Mouse (Mus musculus) MEL (cell line): ENCODE results near the gene Mrps9. TPM values are rescaled to one million over a fixed set of nuclear protein-coding genes. Genes with fewer than 3 reads are reported as not detected.

Experiments used
- DNase-seq: peaks from one replicate; pipeline ENCODE4 v3.0.0; 2011; ENCODE audit warnings: low read depth, low spot score
- H3K27ac ChIP-seq: 2 replicates; pipeline ENCODE4 v1.5.1; 2012; ENCODE audit warnings: low read depth, mild to moderate bottlenecking, control low read depth, low read length, moderate library complexity; ENCODE audit not compliant: control insufficient read depth
- H3K27me3 ChIP-seq, 2 experiments: fragments of 150-350 bp in 1 of 2; sonication (generic) in 1 of 2; 2 replicates each; pipeline ENCODE4 v1.6.1; 2012; ENCODE audit warnings: low read length in 2 of 2, mild to moderate bottlenecking in 2 of 2, improper control_type of control experiment in 1 of 2, moderate library complexity in 1 of 2; ENCODE audit not compliant: insufficient read depth in 2 of 2, control insufficient read depth in 1 of 2
- H3K36me3 ChIP-seq, 2 experiments: 2 replicates each; pipeline ENCODE4 v1.6.1; 2012 to 2014; ENCODE audit warnings: low read length in 2 of 2, improper control_type of control experiment in 1 of 2, inconsistent platforms in 1 of 2, mild to moderate bottlenecking in 1 of 2; ENCODE audit not compliant: insufficient read depth in 2 of 2, control insufficient read depth in 1 of 2
- H3K4me1 ChIP-seq, 2 experiments: fragments of 150-350 bp in 1 of 2; sonication (generic) in 1 of 2; 2 replicates each; pipeline ENCODE4 v1.6.1; 2012; ENCODE audit warnings: low read length in 2 of 2, improper control_type of control experiment in 1 of 2, mild to moderate bottlenecking in 1 of 2; ENCODE audit not compliant: insufficient read depth in 2 of 2, control insufficient read depth in 1 of 2
- H3K4me3 ChIP-seq, 2 experiments: fragments of 150-350 bp in 1 of 2; sonication (generic) in 1 of 2; 2 replicates each; pipeline ENCODE4 v1.5.1; 2012; ENCODE audit warnings: low read depth in 2 of 2, low read length in 2 of 2, mild to moderate bottlenecking in 2 of 2, moderate library complexity in 2 of 2, control low read depth in 1 of 2, improper control_type of control experiment in 1 of 2; ENCODE audit not compliant: control insufficient read depth in 1 of 2, insufficient read depth in 1 of 2
- H3K79me2 ChIP-seq: 2 replicates; pipeline ENCODE4 v1.6.1; 2012; ENCODE audit warnings: mild to moderate bottlenecking, low read length, moderate library complexity; ENCODE audit not compliant: control insufficient read depth, poor library complexity, insufficient read depth
- H3K9ac ChIP-seq: 2 replicates; pipeline ENCODE4 v1.6.1; 2012; ENCODE audit warnings: low read depth, mild to moderate bottlenecking, control low read depth, low read length, moderate library complexity; ENCODE audit not compliant: control insufficient read depth, poor library complexity, severe bottlenecking
- H3K9me3 ChIP-seq: fragments of 150-350 bp; sonication (generic); replicated peaks from 2 replicates; pipeline ENCODE4 v1.6.1; 2012; ENCODE audit warnings: mild to moderate bottlenecking, low read length, improper control_type of control experiment, moderate library complexity; ENCODE audit not compliant: insufficient read depth
- BHLHE40 ChIP-seq: IDR thresholded peaks from 2 replicates; pipeline ENCODE4 v1.6.1; 2012; ENCODE audit warnings: low read depth, mild to moderate bottlenecking, inconsistent platforms, low read length, improper control_type of control experiment, borderline replicate concordance
- CHD1 ChIP-seq: IDR thresholded peaks from 2 replicates; pipeline ENCODE4 v1.6.1; 2012; ENCODE audit warnings: low read depth, mild to moderate bottlenecking, inconsistent platforms, low read length, improper control_type of control experiment
- CTCF ChIP-seq, 3 experiments: IDR thresholded peaks in 2 of 3; conservative IDR thresholded peaks in 1 of 3; 2 replicates each; pipeline ENCODE4 v1.5.1; 2011 to 2012; ENCODE audit warnings: low read length in 3 of 3, low read depth in 2 of 3, mild to moderate bottlenecking in 2 of 3, improper control_type of control experiment in 1 of 3, inconsistent platforms in 1 of 3, mixed read lengths in 1 of 3, moderate library complexity in 1 of 3; ENCODE audit not compliant: control insufficient read depth in 1 of 3, insufficient read depth in 1 of 3, poor library complexity in 1 of 3, severe bottlenecking in 1 of 3
- E2F4 ChIP-seq: IDR thresholded peaks from 2 replicates; pipeline ENCODE4 v1.6.1; 2011; ENCODE audit warnings: low read depth, low read length, improper control_type of control experiment, borderline replicate concordance
- ELF1 ChIP-seq: IDR thresholded peaks from 2 replicates; pipeline ENCODE4 v1.6.1; 2014; ENCODE audit warnings: low read depth, mild to moderate bottlenecking, inconsistent platforms, low read length, improper control_type of control experiment, moderate library complexity
- GATA1 ChIP-seq: IDR thresholded peaks from 2 replicates; pipeline ENCODE4 v1.6.1; 2011; ENCODE audit warnings: low read depth, low read length, improper control_type of control experiment
- HCFC1 ChIP-seq: IDR thresholded peaks from 2 replicates; pipeline ENCODE4 v1.6.1; 2012; ENCODE audit warnings: low read depth, mild to moderate bottlenecking, inconsistent platforms, low read length, improper control_type of control experiment, moderate library complexity
- MAFK ChIP-seq: IDR thresholded peaks from 2 replicates; pipeline ENCODE4 v1.6.1; 2011; ENCODE audit warnings: low read depth, mild to moderate bottlenecking, low read length, improper control_type of control experiment, borderline replicate concordance
- MAX ChIP-seq: IDR thresholded peaks from 2 replicates; pipeline ENCODE4 v1.6.1; 2011; ENCODE audit warnings: low read length, improper control_type of control experiment
- MAZ ChIP-seq: IDR thresholded peaks from 2 replicates; pipeline ENCODE4 v1.6.1; 2012; ENCODE audit warnings: low read depth, mild to moderate bottlenecking, inconsistent platforms, low read length, improper control_type of control experiment
- MEF2A ChIP-seq: IDR thresholded peaks from 2 replicates; pipeline ENCODE4 v1.6.1; 2014; ENCODE audit warnings: low read depth, mild to moderate bottlenecking, inconsistent platforms, low read length, improper control_type of control experiment; ENCODE audit not compliant: poor library complexity, insufficient replicate concordance, severe bottlenecking; ENCODE audit errors: extremely low read depth
- MXI1 ChIP-seq: IDR thresholded peaks from 2 replicates; pipeline ENCODE4 v1.6.1; 2011; ENCODE audit warnings: mild to moderate bottlenecking, low read depth, low read length, improper control_type of control experiment
- MYC ChIP-seq: IDR thresholded peaks from 2 replicates; pipeline ENCODE4 v1.6.1; 2011; ENCODE audit warnings: low read depth, mild to moderate bottlenecking, low read length, improper control_type of control experiment, moderate library complexity
- NELFE ChIP-seq: IDR thresholded peaks from 2 replicates; pipeline ENCODE4 v1.6.1; 2011; ENCODE audit warnings: low read depth, low read length, improper control_type of control experiment
- NRF1 ChIP-seq: IDR thresholded peaks from 2 replicates; pipeline ENCODE4 v1.6.1; 2014; ENCODE audit warnings: low read depth, mild to moderate bottlenecking, inconsistent platforms, low read length, improper control_type of control experiment, moderate library complexity; ENCODE audit not compliant: poor library complexity, insufficient read depth, severe bottlenecking
- POLR2A ChIP-seq, 2 experiments: IDR thresholded peaks; 2 replicates each; pipeline ENCODE4 v1.6.1; 2011 to 2012; ENCODE audit warnings: low read length in 2 of 2, mild to moderate bottlenecking in 2 of 2, control low read depth in 1 of 2, improper control_type of control experiment in 1 of 2, low read depth in 1 of 2, moderate library complexity in 1 of 2; ENCODE audit not compliant: control insufficient read depth in 1 of 2, insufficient read depth in 1 of 2, poor library complexity in 1 of 2
- POLR2AphosphoS5 ChIP-seq: IDR thresholded peaks from 2 replicates; pipeline ENCODE4 v1.6.1; 2012; ENCODE audit warnings: low read depth, borderline replicate concordance, mild to moderate bottlenecking, inconsistent platforms, low read length, moderate library complexity, mixed read lengths
- RAD21 ChIP-seq: IDR thresholded peaks from 2 replicates; pipeline ENCODE4 v1.6.1; 2011; ENCODE audit warnings: mild to moderate bottlenecking, low read depth, low read length, improper control_type of control experiment
- SMC3 ChIP-seq: IDR thresholded peaks from 2 replicates; pipeline ENCODE4 v1.6.1; 2011; ENCODE audit warnings: low read depth, low read length, improper control_type of control experiment
- TBP ChIP-seq: IDR thresholded peaks from 2 replicates; pipeline ENCODE4 v1.8.0; 2011; ENCODE audit warnings: low read depth, low read length, improper control_type of control experiment
- TCF12 ChIP-seq: IDR thresholded peaks from 2 replicates; pipeline ENCODE4 v1.6.1; 2014; ENCODE audit warnings: low read depth, mild to moderate bottlenecking, inconsistent platforms, low read length, improper control_type of control experiment, moderate library complexity
- USF2 ChIP-seq, 2 experiments: IDR thresholded peaks; 2 replicates each; pipeline ENCODE4 v1.6.1; 2011 to 2012; ENCODE audit warnings: improper control_type of control experiment in 2 of 2, low read length in 2 of 2, borderline replicate concordance in 1 of 2, inconsistent platforms in 1 of 2, low read depth in 1 of 2, mild to moderate bottlenecking in 1 of 2; ENCODE audit not compliant: insufficient read depth in 1 of 2
- ZC3H11A ChIP-seq: IDR thresholded peaks from 2 replicates; pipeline ENCODE4 v1.6.1; 2012; ENCODE audit warnings: low read depth, mild to moderate bottlenecking, inconsistent platforms, low read length, improper control_type of control experiment
- ZKSCAN1 ChIP-seq: IDR thresholded peaks from 2 replicates; pipeline ENCODE4 v1.6.1; 2012; ENCODE audit warnings: low read depth, mild to moderate bottlenecking, inconsistent platforms, low read length, improper control_type of control experiment, moderate library complexity
- ZNF384 ChIP-seq: IDR thresholded peaks from 2 replicates; pipeline ENCODE4 v1.6.1; 2012; ENCODE audit warnings: low read depth, mild to moderate bottlenecking, inconsistent platforms, low read length, improper control_type of control experiment
- polyA plus RNA-seq, 2 experiments: library from polyadenylated mRNA; stranded (reverse) in 1 of 2; unstranded in 1 of 2; fragments of >175 nt in 1 of 2; fragments of >200 nt in 1 of 2; gene quantifications; 2 replicates each; pipeline versions ENCODE4 v1.2.1 to v1.2.4; 2012; ENCODE audit warnings: low replicate concordance in 2 of 2, low read depth in 1 of 2; ENCODE audit not compliant: insufficient read length in 2 of 2, insufficient read depth in 1 of 2, missing spikeins in 1 of 2
- total RNA-seq: library from RNA; depleted of rRNA; stranded (reverse); fragments of 300-350 nt; gene quantifications from 2 replicates; pipeline ENCODE4 v1.2.3, GENCODE M21; 2012

Mrps9 gene
- total and polyA plus RNA-seq, 3 experiments: 67.4 to 68.4 TPM; not detected in 1

DNA sequence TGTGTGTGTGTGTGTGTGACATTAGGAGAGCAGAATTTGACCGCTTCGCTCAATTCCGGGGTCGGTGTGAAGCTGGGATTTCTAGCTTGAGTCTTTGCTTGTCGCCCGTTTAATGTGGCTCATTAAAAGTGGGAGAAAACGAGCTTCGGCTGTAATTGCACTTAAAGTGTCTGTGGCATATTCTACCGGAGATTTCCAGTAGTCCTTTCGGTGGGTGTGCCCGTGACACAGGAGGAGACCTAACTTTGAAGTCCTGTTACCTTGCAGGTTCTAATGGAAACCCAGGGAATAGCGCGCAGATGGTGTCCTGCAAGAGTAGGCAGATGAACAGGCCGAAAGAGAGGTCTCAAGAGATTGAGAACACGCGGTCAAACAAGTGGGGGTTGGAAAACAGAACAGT is 777 bp downstream of the Mrps9 start:
- Histone ChIP-seq H3K9ac (peak overlapping the region; percentile 91), H3K9me3 (no peaks in the 10 kb centered on the region), H3K4me3 (peak overlapping the region; percentile 90 to 91)
- TF ChIP-seq ELF1 (no peak), NRF1 (no peak), MYC (no peak), E2F4 (no peak), MXI1 (no peak), ZC3H11A (no peak), MEF2A (no peak), GATA1 (no peak)
- TF ChIP-seq, all 39 proteins: peak for 0
- Histone ChIP-seq H3K27ac (no peak overlapping the region; the same call in 1 of the 2 replicates), H3K4me1 (peaks cover 0 to 11% of the 10 kb centered on the region in 2 experiments), H3K79me2 (peaks cover 33% of the 10 kb centered on the region), H3K27me3 (peaks cover 0 to 2% of the 10 kb centered on the region in 2 experiments; a peak in 1 of 4 replicates), H3K36me3 (peaks cover 0 to 20% of the 10 kb centered on the region in 2 experiments; a peak in 3 of 4 replicates)
- DNase-seq: peak; percentile 24

DNA sequence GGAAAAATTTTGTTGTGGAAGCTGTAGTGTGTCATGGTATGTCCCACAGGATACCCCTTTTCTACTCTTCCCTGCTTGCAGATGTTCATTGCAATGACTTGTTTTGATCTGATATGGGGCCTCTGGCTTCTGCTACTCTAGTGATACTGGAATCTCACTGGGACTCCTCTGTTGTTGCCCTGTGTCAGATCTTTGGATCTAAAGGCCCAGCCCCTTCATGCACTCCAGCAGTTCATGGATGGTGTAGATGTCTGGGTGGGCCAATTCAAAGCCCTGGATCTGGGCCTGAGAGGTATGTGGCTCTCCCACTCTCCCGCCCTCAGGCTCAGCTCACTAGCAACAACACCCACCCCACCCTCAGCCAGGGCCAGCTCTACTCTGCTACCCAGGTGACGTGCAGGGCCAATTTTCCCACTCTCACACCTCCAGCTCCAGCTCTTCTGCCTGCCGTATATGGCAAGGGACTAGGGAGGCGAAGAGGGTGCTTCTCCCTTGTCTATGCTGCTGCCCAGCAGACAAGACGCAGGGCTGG is 13.8 kb downstream of the Mrps9 start:
- no peak overlapping the region for H3K9ac ChIP-seq
- DNase-seq: no peak
- H3K36me3 ChIP-seq: peaks cover 0 to 1% of the 10 kb centered on the region in 2 experiments; a peak in 2 of 4 replicates

DNA sequence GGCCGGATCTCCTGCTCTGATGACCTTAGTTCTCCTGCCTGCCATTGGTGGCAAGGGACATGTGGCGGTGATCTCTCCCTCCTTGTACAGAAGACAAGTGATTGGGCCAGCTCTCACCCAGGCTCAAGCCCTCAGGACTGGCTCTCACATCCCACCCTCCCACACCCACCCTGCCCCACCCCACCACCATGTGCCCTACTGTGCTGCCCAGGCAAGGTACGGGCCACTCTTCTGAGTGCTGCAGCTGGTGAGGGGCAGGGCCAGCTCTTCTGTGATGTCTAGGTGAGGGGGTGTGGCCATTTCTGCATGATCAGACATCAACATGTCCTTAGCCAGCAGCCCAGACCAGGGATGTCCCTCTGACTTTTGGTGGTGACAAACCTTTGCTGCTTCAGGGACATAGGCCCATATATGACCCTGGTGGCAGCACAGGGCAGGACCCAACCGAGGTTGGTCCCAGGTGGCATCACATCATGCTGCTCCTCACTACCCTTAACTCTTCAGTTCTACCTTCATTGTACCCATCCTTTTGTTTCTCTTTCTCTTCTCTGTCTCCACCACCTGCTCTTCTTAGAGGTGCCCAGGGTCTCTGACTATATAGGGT is 14.4 kb downstream of the Mrps9 start:
- H3K36me3 ChIP-seq: peaks cover 0 to 1% of the 10 kb centered on the region in 2 experiments; a peak in 2 of 4 replicates
- DNase-seq: no peak
- H3K4me3 ChIP-seq: no peak overlapping the region
- no peaks in the 10 kb centered on the region for H3K27me3 ChIP-seq
- no peak overlapping the region for H3K27ac ChIP-seq
- no peak overlapping the region for H3K9ac ChIP-seq
- no peaks in the 10 kb centered on the region for H3K4me1 ChIP-seq
- H3K9me3 ChIP-seq: no peaks in the 10 kb centered on the region
- peaks cover 3% of the 10 kb centered on the region; the same call in 1 of the 2 replicates for H3K79me2 ChIP-seq
- TF ChIP-seq USF2 (IDR thresholded peaks at IDR 0.05; ENCODE audit: borderline replicate concordance in 1 of 2, insufficient read depth in 1 of 2, low read depth in 1 of 2, low read length in 2 of 2) (no peak), NELFE (no peak), MXI1 (no peak), ELF1 (no peak), MAZ (no peak), POLR2A (IDR thresholded peaks at IDR 0.05; ENCODE audit: control insufficient read depth in 1 of 2, insufficient read depth in 1 of 2, low read depth in 1 of 2, low read length in 2 of 2, poor library complexity in 1 of 2) (no peak), POLR2AphosphoS5 (no peak), CTCF (IDR thresholded peaks at IDR 0.05 in 2 of 3, conservative IDR thresholded peaks at IDR 0.05 in 1 of 3; ENCODE audit: control insufficient read depth in 1 of 3, insufficient read depth in 1 of 3, low read depth in 2 of 3, low read length in 3 of 3, poor library complexity in 1 of 3, severe bottlenecking in 1 of 3) (no peak), BHLHE40 (no peak), MAFK (no peak), HCFC1 (no peak), MYC (no peak), RAD21 (no peak), MEF2A (no peak), SMC3 (no peak)

More for the DNA sequence above, 13.8 kb downstream of the Mrps9 start:
- H3K4me1 ChIP-seq: no peaks in the 10 kb centered on the region
- TF ChIP-seq CHD1: no peak
- TF ChIP-seq ZKSCAN1: no peak
- TF ChIP-seq GATA1: no peak
- no peak for TF ChIP-seq TCF12
- TF ChIP-seq TBP: no peak
- TF ChIP-seq HCFC1: no peak
- TF ChIP-seq E2F4: no peak
- TF ChIP-seq NRF1: no peak
- no peak for TF ChIP-seq MAX
- TF ChIP-seq ZNF384: no peak
- no peak for TF ChIP-seq MYC
- TF ChIP-seq, all 39 proteins: peak for 0
- Histone ChIP-seq H3K27ac (no peak overlapping the region), H3K4me3 (no peak overlapping the region), H3K9me3 (no peaks in the 10 kb centered on the region), H3K79me2 (peaks cover 4% of the 10 kb centered on the region; the same call in 1 of the 2 replicates), H3K27me3 (no peaks in the 10 kb centered on the region)
